Mouse (Mus musculus) intestine, embryonic 15.5 days (tissue): ENCODE measurements around the gene Sec22b. TPM values are rescaled to one million over a fixed set of nuclear protein-coding genes. Genes with fewer than 3 reads are reported as not detected.

Source experiments
- ATAC-seq: fragments of 200-750 bp; cut with Nextera tagmentation; 2 replicates; pipeline ENCODE4 v1.8.0; 2017; ENCODE audit warnings: moderate TSS enrichment, moderate library complexity
- H3K27ac ChIP-seq: fragments of 300-500 bp; sonication (generic); 2 replicates; pipeline ENCODE4 v1.5.1; 2015; ENCODE audit warnings: mild to moderate bottlenecking, inconsistent platforms
- H3K27me3 ChIP-seq: fragments of 300-500 bp; sonication (generic); replicated peaks from 2 replicates; pipeline ENCODE4 v1.6.1; 2015; ENCODE audit warnings: inconsistent platforms
- H3K36me3 ChIP-seq: fragments of 300-500 bp; sonication (generic); 2 replicates; pipeline ENCODE4 v1.6.1; 2015; ENCODE audit warnings: inconsistent platforms
- H3K4me1 ChIP-seq: fragments of 300-500 bp; sonication (generic); replicated peaks from 2 replicates; pipeline ENCODE4 v1.6.1; 2015; ENCODE audit warnings: inconsistent platforms
- H3K4me2 ChIP-seq: fragments of 300-500 bp; sonication (generic); replicated peaks from 2 replicates; pipeline ENCODE4 v1.6.1; 2015; ENCODE audit warnings: mild to moderate bottlenecking, inconsistent platforms
- H3K4me3 ChIP-seq: fragments of 300-500 bp; sonication (generic); replicated peaks from 2 replicates; pipeline ENCODE4 v1.5.1; 2015; ENCODE audit warnings: inconsistent platforms
- H3K9ac ChIP-seq: fragments of 300-500 bp; sonication (generic); 2 replicates; pipeline ENCODE4 v1.6.1; 2015; ENCODE audit warnings: inconsistent platforms
- H3K9me3 ChIP-seq: fragments of 300-500 bp; sonication (generic); 2 replicates; pipeline ENCODE4 v1.6.1; 2016; ENCODE audit warnings: inconsistent platforms
- WGBS: fragments of 180-500 bp; shearing (Covaris S2); methylation state at CpG from one replicate; pipeline ENCODE4 v1.1.7; 2015; 5-methylcytosine and 5-hydroxymethylcytosine counted together
- polyA plus RNA-seq: library from polyadenylated mRNA; unstranded; fragments of >200 nt; fragmentation: Nextera tagmentation; extraction: Ambion mirVana; gene quantifications from 2 replicates; pipeline ENCODE4 v1.2.1, GENCODE M21; 2015

Sec22b gene
- polyA plus RNA-seq, 1 experiment from 2014 or later, result 132 TPM

DNA sequence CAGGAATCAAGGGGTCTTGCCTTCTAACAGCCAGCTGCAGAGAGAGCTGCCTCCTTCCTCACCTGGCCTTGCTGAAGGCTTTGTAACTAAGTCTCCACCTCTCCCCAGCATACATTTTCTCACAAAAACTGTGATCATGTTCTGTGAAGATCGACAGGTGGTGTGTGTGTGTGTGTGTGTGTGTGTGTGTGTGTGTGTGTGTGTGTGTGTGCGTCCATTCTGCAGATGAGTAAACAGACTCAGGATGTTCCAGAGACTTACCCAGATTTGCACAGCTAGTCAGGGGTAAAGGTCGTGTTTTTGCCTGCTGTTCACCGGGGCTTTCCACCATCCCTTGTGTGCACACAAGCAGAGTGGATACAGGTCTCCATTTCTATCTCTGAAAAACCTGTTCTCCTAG is 71.7 kb downstream of the Sec22b start:
- H3K27ac ChIP-seq, result no peak overlapping the region
- WGBS, result 50% methylated on average over 4 of the region's 4 CpGs

More for the DNA sequence above, 71.7 kb downstream of the Sec22b start:
- no peak for ATAC-seq
- H3K27me3 ChIP-seq, result no peaks in the 10 kb centered on the region
- no peak overlapping the region for H3K4me3 ChIP-seq
- no peaks in the 10 kb centered on the region for H3K36me3 ChIP-seq
- H3K9me3 ChIP-seq, result no peaks in the 10 kb centered on the region
- H3K4me1 ChIP-seq, result peaks cover 21% of the 10 kb centered on the region
- H3K4me2 ChIP-seq, result no peak overlapping the region
- no peak overlapping the region for H3K9ac ChIP-seq

Other genes with a start within 250 kb of the Sec22b start
- gene Prkab2, start 243.0 kb upstream of the Sec22b start, polyA plus RNA-seq, result 6.7 and 6.8 TPM in 2 replicates
- not detected in 2 replicates for gene Gm17651, start 226.5 kb upstream of the Sec22b start, polyA plus RNA-seq
- gene Pde4dip, start 12.5 kb upstream of the Sec22b start, polyA plus RNA-seq, result 23.7 and 23.8 TPM in 2 replicates
- 15.8 and 17.9 TPM in 2 replicates for gene Notch2, start 112.3 kb downstream of the Sec22b start, polyA plus RNA-seq